Mouse (Mus musculus) retina, postnatal 7 days (tissue): ENCODE results near the gene Plekha4.
"Not testable (repeated sequence)": the region's sequence is repeated elsewhere in the genome, so short reads cannot be mapped to it uniquely, and the experiment has no call there.

Experiments
- DNase-seq: peaks from one replicate; pipeline ENCODE4 v3.0.0-alpha.2; 2012; ENCODE audit warnings: low read depth, low spot score

Gene Plekha4

GRCm38 (mm10) chr7:45509181-45509882 is 16.8 kb upstream of the Plekha4 start:
- DNase-seq = no peak

GRCm38 (mm10) chr7:45509912-45510787 is 16.0 kb upstream of the Plekha4 start, which contains the start of gene Nucb1:
Gene Nucb1 (minus strand): TSS chr7:45510406.
- DNase-seq = peak; percentile 80

DNA sequence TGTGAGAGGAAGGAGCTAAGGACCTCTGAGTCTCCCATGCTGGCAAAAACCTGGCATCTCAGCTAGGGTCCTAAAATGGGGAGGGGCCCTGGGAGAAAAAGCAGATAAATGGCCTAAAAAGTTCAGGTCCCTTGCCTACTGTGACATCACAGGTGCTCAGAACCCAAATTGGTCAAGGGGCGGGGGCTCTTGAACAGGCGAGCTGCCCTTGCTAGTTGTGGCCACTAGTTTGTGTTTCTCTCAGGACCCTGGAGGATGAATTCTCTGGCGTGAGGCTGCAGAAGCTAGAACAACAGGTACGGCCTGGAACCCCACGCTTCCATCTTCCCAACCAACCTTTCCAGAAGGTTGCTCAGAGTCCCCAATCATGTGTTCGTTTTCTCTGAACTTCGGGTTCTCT is 11.7 kb upstream of the Plekha4 start:
- no peak for DNase-seq

DNA sequence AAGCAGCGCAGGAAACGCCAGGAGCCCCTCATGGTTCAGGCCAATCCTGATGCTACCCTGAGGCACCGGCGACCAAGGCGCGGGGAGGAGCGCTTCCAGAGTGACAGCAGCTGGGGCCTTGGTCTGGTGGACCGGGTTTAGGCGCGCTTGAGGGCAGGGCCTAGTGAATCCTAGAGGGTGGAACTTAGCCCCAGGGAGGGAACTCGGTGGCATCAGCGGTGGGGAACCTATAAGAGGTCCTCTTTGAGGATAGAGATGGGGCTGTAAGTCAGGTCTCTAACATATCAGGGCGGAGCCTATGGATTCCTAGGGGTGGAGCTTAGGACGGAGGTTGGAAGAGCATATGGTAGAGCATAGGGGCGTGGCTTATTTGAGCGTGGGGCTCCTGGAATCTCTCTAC is 10.7 kb upstream of the Plekha4 start:
- no peak for DNase-seq

DNA sequence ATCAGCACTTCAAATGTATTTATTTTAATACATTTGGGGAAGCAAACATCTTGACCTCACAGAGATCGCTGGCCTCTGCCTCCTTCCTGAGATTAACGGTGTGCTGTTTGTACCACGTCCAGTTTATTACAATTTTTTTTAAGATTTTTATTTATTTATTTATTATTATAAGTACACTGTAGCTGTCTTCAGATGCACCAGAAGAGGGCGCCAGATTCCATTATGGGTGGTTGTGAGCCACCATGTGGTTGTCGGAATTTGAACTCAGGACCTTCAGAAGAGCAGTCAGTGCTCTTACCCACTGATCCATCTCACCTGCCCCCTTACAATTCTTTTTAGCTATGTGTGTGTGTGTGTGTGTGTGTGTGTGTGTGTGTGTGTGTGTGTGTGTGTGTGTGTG is 9.3 kb upstream of the Plekha4 start:
- DNase-seq = not testable (repeated sequence)

DNA sequence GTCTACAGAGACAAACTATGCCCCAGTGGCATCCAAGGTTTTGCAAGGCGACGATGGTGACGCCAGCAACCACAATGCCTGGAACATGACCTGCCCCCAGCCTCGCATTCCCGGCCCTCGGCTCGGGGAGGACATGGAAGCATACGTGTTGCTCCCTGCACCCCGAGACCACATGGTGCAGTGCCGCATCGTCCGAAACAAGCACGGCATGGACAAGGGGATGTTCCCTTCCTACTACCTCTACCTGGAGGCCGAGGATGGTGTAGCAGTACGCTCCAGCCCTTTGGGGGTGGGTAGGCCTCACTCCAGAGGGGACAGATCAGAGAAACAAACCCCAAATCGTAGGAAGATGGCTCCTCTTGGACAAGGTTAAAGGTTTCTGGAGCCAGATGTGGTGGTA is 7.5 kb upstream of the Plekha4 start:
- DNase-seq = no peak

DNA sequence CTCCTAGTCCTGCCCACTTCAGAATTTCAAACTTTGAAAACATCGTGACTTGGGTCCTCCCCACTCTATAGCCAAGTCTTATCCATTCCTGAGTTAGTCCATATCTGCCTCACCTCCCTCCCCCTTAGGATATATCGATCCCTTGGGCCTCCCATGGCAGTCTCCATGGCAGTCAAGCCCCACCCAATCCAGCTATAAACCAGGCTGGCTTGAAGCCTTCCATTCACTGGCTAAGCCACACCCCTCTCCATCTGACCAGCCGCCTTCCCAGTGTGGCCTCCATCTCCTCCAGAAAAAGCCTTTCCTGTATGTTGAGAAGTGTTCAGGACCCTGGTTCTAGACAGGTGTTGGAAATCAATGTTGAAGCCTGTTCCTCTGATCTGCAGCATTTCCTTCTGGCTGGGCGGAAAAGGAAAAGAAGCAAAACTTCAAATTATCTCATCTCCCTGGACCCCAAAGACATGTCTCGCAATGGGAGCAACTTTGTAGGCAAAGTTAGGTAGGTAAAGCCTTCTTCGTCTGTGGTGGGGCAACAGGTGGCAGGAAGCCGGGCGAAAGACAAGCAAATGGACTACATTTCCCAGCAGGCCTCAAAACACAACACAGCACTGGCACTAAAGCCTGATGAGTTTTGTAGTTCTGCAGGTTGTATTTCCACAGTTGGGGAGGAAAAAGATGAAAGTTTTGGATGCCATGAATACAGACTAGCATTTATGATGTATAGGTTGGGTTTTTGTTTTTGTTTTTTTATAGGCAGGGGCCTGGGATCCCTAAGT is 6.6 kb upstream of the Plekha4 start:
- no peak for DNase-seq

GRCm38 (mm10) chr7:45520605-45521004 is 5.5 kb upstream of the Plekha4 start:
- no peak for DNase-seq

DNA sequence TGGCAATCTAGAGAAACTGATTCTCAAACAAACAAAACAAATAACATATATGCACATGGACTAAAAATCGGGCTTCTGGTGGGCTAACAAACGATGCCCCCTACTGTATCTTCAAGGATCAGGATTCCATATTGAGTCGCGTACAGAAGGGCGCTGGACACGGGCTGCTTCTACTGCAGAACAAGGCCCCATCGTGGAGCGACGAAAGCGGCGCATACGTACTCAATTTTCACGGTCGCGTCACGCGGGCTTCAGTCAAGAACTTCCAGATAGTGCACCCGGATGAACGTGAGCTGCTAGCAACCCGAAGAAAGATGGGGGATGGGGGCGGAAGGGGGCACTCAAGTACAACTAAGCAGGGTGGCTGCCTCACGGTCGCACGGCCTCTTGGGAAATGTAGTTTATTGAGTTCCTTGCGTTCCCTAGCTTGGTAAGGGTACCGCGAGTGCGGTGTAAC is 4.4 kb upstream of the Plekha4 start:
- DNase-seq = peak; percentile 73

DNA sequence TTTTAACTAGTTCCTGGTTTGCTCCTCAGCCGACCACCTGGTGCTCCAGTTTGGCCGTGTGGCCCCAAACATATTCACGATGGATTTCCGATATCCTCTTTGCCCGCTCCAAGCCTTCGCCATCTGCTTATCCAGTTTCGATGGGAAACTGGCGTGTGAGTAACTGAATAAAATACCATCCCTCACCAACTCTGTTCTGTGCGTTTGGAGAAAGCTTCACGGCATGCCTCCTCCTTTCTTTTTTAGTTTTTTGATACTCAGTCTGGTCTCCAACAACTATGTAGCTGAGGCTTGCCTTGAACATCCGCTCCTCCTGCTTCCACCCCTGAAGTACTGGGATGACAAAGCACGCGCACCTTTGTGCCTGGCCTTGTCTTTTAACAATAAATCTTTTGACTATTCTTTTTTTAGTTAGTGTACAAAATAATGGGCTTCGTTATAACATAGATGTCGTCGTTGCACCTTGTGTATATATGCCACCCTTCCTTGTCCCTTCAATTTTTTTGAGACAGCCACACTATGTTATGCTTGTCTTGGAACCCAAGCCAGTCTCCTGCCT is 3.9 kb upstream of the Plekha4 start:
- no peak for DNase-seq

DNA sequence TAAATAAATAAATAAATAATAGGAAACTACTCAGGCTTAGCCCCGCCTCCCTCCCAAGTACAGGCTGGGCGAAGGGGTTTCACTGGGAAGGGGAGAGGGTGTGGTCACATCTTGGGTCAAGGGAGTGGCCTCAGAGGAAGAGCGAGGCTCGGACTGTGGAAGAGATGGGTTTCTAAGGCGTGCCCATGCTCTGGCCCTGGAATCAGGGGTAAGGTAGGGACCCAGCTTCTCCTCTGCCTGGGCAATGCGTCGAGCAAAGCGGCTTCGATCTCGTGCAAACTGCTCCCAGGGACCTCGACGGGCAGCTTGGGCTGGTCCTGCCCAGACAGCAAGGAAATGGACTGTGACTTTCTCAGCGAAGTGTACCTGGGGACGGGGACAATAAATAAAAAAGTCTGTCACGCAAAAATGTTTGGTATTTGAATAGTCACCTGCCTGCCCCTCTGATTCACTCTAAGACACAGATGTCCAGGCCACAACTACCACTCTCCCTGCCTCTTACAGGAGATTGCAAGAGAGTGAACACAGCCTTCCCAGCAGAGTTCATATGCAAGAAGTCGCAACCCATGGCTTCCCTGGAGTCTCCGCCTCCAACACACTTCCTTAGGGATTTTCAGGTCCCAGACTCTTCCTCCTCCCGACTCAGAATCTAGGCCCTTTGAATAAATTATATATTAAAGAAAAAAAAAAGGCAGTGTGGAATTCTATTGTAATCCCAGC is 3.0 kb upstream of the Plekha4 start:
- no peak for DNase-seq

DNA sequence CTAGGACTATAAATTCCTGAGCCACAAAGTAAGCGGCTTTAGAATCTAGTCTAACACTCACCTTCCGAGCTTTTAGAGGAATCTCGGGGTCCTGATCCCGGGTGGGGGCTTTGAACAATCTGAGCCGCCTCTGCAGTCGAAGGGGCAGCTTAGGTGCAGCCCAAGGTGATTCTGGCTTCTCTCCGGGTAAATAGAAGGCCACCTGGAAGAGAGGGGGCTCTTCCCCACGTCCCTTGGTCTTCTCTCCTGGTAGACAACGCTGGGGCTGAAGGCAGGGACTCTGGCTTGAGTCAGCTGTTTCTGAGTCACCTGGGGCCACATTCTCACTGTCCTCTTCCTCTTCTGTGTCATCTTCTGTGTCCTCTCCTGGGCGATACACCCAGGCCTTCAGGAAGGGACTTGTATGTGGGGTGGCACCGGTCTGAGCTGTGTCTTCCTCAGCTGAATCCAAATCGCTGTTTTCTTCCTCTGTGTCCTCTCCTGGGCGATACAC is 2.4 kb upstream of the Plekha4 start:
- no peak for DNase-seq

GRCm38 (mm10) chr7:45524841-45525621 is 1.1 kb upstream of the Plekha4 start:
- no peak for DNase-seq

GRCm38 (mm10) chr7:45526474-45527120 is 467 bp downstream of the Plekha4 start:
- DNase-seq = no peak

DNA sequence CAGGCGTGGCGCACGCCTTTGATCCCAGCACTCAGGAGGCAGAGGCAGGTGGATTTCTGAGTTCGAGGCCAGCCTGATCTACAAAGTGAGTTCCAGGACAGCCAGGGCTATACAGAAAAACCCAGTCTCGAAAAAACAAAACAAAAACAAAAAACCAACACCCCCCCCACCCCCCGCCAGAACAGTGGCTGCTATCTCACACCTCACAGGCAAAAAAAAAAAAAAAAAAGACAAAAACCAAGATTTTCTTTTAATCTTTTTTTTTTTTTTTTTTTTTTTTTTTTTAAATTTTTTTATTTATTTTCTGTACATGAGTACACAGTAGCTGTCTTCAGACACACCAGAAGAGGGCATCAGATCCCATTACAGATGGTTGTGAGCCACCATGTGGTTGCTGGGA is 1.0 kb downstream of the Plekha4 start:
- not testable (repeated sequence) for DNase-seq

GRCm38 (mm10) chr7:45529461-45529860 is 3.3 kb downstream of the Plekha4 start:
- no peak for DNase-seq

DNA sequence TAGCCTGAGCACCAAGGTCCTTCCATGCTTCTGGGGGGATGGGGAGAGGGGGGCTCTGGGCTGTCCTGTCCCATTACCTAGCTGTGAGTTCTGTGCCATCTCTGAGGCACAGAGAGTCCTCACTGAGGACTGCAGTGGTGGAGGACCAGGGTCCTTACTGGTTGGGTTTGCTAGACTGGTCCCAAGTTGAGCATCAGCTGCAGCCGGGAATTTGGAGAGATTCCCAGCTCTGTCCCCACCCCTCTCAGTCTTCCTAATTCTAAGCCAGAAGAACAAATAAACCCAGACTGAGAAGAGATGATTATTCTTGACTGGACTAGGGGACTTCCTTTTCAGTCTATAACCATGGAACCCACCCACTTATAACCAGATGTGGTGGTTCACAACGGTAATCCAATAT is 4.5 kb downstream of the Plekha4 start:
- no peak for DNase-seq

- DNase-seq = no peak
These were observed 9.5 kb downstream of the Plekha4 start for GRCm38 (mm10) chr7:45535676-45536075.

DNA sequence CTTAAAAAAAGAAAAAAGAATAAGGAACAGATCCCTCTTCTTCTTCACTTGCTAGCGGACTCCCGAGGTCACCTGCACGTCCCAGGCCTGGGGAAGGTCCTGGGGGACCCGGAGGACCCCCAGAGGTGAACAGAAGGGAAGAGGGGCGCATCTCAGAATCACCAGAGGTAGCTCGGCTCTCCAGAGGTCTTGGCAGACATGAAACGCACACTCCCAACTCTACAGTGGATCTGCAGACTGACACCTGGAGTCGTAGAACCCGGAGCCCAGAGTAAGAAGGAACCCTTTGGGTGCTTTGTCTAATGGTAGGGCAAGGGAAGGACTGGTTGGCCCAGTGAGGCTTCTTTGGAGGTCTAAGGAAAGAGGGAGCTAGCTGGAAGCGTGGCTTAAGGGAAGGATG is 11.5 kb downstream of the Plekha4 start:
- DNase-seq = no peak
